Mouse (Mus musculus): ENCODE measurements around the gene Cmtm3.

GRCm38 (mm10) chr8:104339229-104339982 lies at the start of gene Cmtm3:
- TF ChIP-seq POLR2A (IDR thresholded peaks at IDR 0.05; ENCODE audit: borderline replicate concordance, control insufficient read depth, low read depth, low read length): no peak
- no peak for TF ChIP-seq CTCF (IDR thresholded peaks at IDR 0.05; ENCODE audit: control insufficient read depth, insufficient read depth, low read length)

Measured in bone marrow, adult 2 months (tissue).